Mouse (Mus musculus) cortical plate, adult 2 months (tissue): ENCODE results near the gene Tcf19.

Source experiments
- CTCF ChIP-seq: fragments of 200-500 bp; IDR thresholded peaks from 2 replicates; pipeline ENCODE4 v1.5.1; 2011; ENCODE audit warnings: mild to moderate bottlenecking, control low read depth, low read length; ENCODE audit not compliant: insufficient read depth; ENCODE audit errors: extremely low read depth
- POLR2A ChIP-seq: fragments of 200-500 bp; IDR thresholded peaks from 2 replicates; pipeline ENCODE4 v1.6.1; 2011; ENCODE audit warnings: mild to moderate bottlenecking, low read length, control low read depth; ENCODE audit not compliant: insufficient read depth; ENCODE audit errors: extremely low read depth

GRCm38 (mm10) chr17:35551881-35552414 is 35.3 kb upstream of the Tcf19 start, which contains the start of gene Cdsn:
- TF ChIP-seq POLR2A (no peak), CTCF (no peak)
